Mouse (Mus musculus): ENCODE results near the gene Socs1.

Socs1 gene

DNA sequence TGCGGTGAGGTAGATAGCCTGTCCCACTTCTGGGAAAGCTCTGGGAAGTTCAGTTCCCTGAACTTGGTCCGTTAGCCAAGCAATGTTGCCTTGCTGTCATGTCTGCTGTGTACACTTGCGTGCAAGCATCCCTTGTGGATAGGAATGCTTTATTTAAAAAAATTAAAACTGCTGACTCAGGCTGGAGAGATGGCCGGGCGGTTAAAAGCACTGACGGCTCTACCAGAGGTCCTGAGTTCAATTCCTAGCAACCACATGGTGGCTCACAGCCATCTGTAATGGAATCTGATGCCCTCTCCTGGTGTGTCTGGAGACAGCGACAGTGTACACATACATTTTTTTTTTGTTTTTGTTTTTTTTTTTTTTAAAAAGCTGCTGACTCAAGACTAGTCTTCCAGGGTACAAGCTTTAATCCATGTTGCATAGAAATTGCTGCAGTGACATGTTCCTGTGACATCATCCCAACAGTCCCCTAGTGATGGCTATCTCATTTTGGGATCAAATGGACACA, 2.3 kb upstream of the Socs1 start:
- ATAC-seq (ENCODE audit: insufficient number of reproducible peaks, low FRiP score, low TSS enrichment): no peak

DNA sequence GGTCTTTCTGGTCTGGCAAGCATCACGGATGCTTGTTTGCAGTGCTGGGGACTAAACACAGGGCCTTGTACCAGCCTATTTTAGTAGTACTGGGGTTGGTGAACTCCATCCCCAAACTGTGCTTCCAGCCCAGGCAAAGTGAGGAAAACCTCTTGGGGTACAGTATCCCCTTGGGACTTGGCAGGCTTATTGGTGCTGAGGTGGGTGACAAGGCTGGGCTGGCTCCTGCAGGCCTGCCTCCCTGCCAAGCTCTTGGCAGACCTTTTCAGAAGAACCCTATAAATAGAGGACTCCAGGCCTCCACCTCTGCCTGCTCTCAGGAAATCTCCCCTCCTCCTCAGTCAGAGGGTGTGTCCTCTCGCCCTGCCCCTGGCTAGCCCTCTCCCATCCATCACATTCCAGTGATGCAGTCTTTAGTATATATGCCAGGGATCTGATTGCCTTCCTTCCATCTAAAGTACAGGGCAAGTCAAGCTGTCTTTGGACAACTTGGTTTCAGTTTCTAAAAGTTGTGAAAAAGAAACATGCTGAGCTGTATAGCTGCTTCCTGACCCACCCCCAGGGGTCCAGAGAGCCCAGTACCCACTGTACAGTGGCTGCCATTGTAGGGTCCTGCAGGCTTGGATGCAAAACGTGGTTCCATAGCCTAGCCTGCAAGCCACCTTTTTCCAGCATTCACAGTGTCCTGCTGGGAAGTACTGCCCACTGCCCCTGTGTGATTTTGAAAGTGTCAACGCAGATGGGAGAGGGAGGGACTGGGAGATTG, 1.6 kb upstream of the Socs1 start:
- ATAC-seq (ENCODE audit: insufficient number of reproducible peaks, low FRiP score, low TSS enrichment): no peak

DNA sequence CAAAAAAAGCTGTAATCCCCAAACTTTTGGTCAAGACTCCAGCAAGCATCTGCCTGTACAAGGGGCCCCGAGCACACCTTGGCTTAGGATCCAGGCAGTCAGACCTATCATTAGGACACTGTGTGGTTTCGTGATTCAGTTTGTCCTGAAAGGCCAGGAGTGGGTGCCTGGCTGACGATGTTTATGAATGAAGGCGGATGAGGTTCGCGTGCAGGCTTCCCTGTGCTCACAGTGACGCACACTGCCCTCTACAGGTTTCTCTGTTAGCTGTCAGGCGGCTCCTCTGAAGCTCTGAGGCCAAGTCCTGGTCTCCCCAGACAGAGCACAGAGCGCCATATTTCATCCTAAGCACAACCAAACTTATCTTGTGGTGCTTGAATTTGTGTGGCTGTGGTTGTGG, 952 bp upstream of the Socs1 start:
- peak; percentile 68 for ATAC-seq (ENCODE audit: insufficient number of reproducible peaks, low FRiP score, low TSS enrichment)

DNA sequence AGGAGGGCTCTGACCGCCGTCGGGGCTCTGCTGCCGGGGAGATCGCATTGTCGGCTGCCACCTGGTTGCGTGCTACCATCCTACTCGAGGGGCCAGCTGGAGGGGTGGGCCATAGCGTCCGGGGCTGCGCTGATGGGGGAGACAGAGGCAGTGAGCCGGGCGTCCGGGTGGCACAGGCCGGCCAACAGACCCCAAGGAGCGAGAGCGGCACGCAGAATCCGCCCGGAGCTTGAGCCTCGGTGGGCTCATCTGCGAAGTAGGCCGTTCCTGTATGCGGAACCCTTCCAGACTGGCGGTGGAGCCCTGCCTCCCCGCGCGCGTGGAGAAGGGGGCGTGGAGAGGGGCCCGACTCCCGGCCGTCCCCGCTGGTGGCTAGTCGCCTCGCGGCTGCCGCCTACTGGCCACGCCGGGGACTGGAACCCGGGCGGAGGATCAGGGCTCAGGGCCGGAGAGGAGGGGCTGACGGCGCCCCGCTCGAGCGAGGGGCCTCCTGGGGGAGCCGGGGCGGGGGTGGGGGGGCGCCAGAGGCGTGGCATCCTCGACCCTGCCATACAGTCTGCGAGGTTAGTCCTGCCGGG, 454 bp downstream of the Socs1 start:
- ATAC-seq (ENCODE audit: insufficient number of reproducible peaks, low FRiP score, low TSS enrichment): peak; percentile 47; the same call in 1 of the 2 replicates

DNA sequence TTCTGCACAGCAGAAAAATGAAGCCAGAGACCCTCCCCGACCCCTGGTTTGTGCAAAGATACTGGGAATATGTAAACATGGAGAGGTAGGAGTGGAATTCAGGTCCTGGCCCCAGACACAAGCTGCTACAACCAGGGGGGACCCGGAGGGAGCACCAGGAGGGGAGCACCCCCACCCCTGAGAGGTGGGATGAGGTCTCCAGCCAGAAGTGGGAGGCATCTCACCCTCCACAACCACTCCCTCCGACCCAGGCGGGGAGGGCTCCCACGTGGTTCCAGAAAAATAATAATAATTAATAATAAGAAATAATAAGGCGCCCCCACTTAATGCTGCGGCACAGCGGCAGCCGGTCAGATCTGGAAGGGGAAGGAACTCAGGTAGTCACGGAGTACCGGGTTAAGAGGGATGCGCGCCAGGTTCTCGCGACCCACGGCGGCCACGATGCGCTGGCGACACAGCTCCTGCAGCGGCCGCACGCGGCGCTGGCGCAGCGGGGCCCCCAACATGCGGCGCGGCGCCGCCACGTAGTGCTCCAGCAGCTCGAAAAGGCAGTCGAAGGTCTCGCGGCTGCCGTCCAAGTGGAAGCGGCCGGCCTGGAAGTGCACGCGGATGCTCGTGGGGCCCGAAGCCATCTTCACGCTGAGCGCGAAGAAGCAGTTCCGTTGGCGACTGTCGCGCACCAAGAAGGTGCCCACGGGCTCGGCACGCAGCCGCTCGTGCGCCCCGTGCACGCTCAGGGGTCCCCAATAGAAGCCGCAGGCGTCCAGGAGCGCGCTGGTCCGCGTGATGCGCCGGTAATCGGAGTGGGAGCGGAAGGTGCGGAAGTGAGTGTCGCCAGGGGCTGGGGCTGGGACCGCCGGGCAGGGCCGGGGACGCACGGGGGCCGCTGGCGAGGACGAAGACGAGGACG, 1.2 kb downstream of the Socs1 start:
- ATAC-seq (ENCODE audit: insufficient number of reproducible peaks, low FRiP score, low TSS enrichment): no peak

DNA sequence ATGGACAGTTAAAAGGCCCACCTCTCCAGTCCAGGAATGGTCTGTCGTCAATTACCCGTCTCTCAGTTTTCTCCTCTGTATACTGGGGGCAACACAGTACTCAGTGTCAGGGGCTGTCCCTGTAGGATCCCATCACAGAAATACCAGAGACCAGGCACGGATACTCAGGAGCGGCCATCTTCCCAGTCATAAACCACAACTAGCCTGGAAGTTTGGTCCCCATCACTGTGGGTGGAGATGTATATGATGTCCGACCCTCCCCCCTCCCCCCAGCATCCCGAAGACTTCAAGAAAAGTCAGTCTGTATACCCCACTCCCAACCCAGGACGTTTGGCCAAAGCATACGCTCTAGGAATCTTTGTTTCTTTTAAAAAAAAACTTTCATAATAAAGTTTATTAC, 1.9 kb downstream of the Socs1 start:
- no peak for ATAC-seq (ENCODE audit: insufficient number of reproducible peaks, low FRiP score, low TSS enrichment)

DNA sequence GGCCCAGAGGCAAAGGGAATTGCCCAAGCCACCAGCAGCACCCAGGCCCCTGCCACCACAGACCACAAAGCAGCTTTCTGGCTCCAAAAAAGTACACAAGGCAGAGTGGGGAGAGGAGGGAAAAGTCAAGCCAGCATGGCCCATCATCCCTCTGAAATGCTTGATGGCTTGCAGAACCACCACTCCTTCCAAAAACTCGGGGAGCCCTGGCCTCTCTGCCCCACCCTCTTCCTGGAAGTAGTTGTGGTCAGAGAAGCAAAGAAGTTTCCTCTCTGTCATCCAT, 2.2 kb downstream of the Socs1 start:
- ATAC-seq (ENCODE audit: insufficient number of reproducible peaks, low FRiP score, low TSS enrichment): no peak

DNA sequence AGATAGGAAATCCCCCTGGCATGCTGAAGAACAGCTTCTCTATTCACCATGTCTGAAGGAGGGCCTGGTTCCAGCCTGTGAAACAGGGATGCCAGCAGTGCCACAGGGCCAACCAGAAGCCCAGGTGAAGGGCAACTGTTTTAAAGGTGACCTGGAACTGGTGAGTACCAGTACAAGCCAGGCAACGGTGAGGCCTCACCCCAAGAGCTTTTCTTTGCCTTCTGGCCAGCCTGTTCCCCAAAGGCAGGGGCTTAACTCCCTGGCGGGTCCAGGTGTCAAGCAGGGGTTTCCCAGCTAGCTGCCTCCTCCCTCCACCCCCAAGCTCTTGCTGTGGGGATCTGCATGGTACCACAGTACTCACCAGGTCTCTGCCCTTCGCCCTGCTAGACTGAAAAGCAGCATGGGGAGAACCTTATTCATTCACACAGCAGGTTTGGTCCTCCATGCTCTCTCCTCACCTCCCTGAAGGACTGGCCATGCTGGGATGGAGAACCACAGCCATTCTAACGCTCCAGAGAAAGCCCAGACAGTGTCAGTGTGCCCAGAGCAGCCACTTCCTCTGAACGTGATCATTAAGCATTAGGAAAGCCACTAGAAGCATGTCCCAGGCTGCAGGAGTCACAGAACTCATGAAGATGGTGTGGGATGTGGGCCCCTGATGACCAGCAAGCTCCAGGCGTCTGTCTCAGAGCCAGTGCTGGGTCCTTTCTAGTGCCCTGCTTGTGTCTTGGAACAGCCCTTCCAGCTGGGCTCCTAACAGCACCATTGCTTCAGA, 2.8 kb downstream of the Socs1 start:
- no peak for ATAC-seq (ENCODE audit: insufficient number of reproducible peaks, low FRiP score, low TSS enrichment)

DNA sequence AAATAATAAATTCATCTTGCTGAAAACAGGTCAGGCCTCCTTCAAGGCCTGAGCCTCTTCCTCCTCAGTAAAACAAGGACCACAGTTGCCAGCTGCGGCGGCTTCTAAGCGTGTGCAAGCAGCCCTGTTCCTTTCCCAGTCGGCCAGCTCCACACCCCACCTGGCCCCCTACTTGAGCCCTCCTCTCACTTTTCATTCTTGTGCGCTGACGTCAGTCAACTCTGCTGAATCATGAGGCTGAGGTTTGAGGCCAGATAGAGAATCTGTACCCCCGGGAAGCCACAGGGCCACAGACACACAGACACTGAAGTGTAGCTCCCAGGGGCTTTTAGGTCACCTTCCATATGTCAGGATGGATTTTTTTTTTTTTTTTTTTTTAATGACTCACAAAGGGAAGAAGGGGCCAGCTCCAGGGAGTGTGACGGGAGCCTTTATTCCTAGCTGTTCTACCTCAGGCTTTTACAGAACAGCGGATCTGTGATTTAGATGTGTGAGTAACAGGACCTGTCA, 3.4 kb downstream of the Socs1 start:
- ATAC-seq (ENCODE audit: insufficient number of reproducible peaks, low FRiP score, low TSS enrichment): no peak

DNA sequence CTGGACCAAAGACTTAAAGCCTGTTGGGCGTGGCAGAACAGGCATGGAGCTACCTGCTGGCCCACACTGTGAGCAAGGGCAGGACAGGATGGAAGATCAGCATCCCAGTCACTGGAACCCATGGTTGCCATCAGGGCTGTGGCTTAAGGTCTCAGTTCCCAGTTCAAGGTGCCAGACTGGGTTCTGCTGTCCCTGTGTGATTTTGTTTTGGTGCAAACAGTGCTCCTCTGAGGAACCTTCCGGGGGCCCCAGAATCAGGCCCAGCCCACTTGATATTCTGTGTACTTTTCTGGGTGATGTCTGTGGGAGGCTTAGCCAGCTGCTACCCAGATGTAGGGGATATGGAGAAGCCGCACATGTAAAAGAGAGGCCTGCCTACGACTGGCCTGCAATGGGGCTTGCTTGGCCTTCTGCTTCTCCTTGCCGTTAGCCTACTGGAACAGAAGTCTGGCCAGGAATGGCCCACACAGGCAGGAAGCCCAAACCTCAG, 4.7 kb downstream of the Socs1 start:
- ATAC-seq (ENCODE audit: insufficient number of reproducible peaks, low FRiP score, low TSS enrichment): no peak

DNA sequence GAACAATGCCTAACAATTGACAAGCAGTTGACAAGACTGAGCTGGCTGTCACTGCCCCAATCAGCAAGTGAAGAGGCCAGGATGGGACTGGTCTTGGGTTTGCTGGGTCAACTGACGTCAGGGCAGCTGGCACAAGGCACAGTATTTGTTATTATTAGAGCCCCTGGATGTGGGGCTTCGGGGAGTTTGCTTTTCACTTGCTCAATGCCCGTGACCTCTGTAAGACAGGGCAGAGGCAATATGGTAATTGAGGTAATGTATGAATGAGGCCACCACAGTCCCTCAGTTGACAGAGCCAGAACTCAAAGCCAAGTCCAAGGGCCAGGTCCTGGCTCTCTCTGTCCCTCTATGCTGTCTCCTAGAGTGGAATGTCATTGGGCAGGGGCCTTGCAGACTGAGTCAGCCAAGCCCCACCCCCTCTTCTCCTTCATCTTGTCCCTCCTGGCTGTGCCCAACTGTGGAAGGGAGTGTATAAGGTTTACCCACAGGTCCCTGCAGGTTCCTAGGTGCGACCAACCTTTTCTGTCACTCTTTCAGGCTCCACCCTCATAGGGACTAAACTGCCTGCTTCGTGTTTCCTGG, 7.7 kb downstream of the Socs1 start:
- ATAC-seq (ENCODE audit: insufficient number of reproducible peaks, low FRiP score, low TSS enrichment): no peak

DNA sequence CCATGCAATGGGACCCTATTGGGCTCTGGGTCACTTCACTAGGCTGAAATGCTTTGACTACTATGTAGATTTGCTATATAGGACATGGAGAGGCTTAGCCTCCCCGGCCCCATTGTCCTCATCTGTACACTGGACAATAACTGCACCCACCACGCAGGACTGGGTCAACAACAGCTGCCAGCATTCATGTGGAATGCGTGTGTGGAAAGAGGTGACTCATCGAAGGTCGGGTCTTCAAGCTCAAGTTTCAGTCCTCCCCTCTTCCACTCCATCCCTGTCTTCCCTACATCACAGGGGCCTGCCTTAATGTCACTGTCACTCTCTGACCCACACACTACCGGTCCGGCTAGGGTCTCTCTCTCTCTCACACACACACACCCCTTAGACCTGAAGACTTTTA, 9.0 kb downstream of the Socs1 start:
- no peak for ATAC-seq (ENCODE audit: insufficient number of reproducible peaks, low FRiP score, low TSS enrichment)

DNA sequence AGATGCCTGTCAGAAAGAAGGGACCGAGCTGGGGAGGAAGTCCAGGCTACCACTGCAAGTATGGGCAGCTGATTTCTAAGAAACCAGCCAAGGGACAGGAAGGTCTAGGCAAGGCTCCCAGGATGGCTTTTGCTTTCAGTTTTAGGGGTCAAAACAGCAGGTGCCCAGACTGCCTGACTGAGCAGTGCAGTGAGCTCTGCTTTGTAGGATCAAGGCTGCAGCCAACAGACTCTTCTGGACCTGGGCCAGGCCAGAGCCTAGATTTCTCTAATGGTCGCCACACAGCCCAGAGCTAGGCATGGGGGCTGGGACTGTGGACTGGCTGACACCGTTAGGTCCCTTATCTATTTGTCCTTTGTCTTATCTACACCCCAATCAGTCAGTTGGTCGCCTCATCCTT, 10.6 kb downstream of the Socs1 start:
- no peak for ATAC-seq (ENCODE audit: insufficient number of reproducible peaks, low FRiP score, low TSS enrichment)

DNA sequence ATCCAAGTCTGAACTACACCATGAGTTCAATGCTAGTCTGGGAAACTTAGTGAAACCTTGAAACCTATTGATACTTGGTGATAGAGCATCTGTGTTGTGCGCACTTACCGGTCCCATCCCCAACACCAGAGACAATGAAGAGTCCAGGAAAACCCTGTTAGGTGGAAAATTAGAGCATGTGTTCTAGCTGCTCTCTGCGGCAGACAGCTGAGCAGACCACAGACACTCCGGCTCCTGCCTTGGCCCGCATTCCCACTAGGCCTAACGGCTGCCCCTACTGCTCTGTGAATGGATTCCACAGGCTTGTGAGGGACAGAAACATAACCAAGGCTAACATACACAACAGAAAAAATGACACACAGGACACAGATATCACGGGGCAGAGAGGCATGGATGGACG, 11.8 kb downstream of the Socs1 start:
- no peak for ATAC-seq (ENCODE audit: insufficient number of reproducible peaks, low FRiP score, low TSS enrichment)

DNA sequence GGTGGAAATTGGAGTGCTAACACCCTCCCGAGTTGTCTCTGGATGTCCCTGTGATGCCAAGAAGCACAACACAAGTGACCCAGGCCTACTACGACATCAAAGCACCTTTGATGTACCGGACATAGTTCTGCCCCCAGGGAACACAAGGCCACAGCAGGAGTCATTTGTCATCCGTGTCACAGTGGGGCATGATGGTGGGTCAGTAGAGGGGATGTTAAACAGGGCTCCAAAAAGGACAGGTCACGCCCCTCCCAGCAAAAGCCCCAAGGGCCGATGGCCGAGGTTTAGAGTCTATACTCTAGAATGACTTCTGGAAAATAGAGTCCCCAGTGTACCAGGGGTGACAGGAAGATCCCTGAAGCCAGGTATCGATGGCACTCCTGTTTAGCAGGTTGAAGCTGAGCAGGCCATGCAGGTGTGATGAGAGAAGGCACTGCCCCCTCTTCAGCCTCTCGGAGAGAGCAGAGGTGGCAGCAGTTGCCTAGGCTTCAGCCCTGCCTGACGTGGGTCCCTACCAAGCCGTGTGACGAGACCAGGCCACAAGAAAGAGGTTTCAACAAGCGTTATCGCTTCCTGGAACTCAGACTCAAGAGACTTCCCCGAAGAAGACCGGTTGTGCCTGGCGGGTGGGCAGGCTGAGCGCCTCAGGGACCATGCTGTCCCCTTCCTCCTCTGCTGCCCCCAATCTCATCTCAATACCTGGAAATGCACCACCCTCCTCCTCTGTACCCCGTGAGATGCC, 13.4 kb downstream of the Socs1 start:
- ATAC-seq (ENCODE audit: insufficient number of reproducible peaks, low FRiP score, low TSS enrichment): no peak

DNA sequence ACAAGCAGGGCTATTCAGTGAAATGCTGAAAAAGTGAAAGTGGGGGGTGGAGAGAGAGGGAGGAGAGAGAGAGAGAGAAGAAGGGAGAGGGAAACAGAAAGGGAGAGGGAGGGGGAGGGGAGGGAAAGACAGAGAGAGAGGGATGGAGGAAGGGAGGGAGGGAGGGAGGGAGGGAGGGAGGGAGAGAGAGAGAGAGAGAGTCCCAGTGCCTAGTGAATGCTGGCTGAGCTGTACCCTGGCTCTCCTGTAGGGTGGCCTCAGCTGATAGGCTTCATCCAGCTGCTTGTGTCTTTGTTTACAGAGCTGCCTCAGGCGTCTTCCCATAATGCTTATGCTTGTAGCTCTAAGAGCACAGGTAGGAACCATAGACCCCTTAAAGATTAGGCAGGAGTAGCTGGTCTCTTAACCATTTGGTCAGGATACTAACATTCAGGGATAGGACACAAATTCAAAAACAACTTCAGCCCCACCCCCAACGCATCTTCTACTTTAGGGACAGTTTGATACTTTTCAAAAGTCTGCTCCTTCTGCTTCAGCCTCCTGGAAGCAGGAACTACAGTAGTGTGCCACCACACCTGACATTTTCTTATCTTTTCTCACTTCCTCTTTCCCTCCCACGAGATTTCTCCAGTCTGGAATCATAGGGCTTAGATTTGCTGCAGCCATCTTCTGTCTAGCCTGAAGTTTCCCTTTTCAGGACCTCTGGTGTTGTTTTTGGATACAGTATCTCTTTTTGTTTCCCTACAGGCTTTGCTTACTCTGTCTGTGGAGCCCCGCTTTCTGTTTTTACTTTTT, 14.6 kb downstream of the Socs1 start:
- ATAC-seq (ENCODE audit: insufficient number of reproducible peaks, low FRiP score, low TSS enrichment): no peak

DNA sequence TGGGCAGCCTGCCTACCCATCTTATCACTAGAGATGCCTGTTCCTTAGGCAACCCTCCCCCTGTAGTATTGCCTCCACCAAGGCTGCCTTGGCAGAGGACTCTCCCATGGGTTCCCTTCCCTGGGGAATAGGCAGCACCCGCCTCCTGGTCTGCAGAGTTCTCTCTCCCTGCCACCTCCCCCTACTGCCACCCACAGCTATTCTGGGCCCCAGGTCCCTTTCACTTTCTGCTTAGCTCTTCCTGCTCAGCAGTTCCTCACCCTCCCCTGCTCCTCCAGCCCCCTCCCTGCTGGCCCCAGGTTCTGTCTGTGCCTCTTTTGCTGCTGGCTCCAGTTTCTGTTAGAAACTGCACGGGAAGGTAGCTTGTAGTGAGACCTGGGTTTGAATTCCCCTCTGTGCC, 15.7 kb downstream of the Socs1 start:
- ATAC-seq (ENCODE audit: insufficient number of reproducible peaks, low FRiP score, low TSS enrichment): no peak; the same call in 1 of the 2 replicates

DNA sequence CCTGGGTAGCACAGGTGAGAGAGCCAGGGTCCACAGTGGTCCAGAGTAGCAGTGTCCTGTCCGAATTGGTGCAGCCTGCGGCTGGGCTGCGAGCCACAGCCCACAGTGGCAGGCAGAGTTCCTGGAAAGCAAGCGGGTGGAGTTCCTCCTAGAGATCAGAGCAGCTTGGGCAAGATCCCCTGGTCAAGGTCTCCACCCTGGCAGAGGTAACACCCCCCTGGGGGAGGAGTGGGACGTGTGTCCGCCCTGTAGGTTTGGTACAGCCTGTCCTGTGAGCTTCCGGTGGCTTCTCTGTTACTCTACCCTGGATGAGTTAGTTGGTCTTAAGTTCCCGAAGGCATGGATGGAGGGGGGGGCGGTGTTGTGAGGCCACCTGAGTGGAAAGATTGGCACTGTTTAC, 16.5 kb downstream of the Socs1 start:
- no peak for ATAC-seq (ENCODE audit: insufficient number of reproducible peaks, low FRiP score, low TSS enrichment)

Measured in cerebellum, adult (tissue).